Mouse (Mus musculus) lung, adult 2 months (tissue): ENCODE results near the gene Tmem88b.

Experiments
- CTCF ChIP-seq: fragments of 200-500 bp; IDR thresholded peaks from 2 replicates; pipeline ENCODE4 v1.5.1; 2011; ENCODE audit warnings: mild to moderate bottlenecking, low read length, control low read depth; ENCODE audit not compliant: insufficient read depth
- POLR2A ChIP-seq: fragments of 200-500 bp; IDR thresholded peaks from 2 replicates; pipeline ENCODE4 v1.6.1; 2011; ENCODE audit warnings: low read depth, mild to moderate bottlenecking, control low read depth, low read length, borderline replicate concordance; ENCODE audit errors: extremely low read depth

DNA sequence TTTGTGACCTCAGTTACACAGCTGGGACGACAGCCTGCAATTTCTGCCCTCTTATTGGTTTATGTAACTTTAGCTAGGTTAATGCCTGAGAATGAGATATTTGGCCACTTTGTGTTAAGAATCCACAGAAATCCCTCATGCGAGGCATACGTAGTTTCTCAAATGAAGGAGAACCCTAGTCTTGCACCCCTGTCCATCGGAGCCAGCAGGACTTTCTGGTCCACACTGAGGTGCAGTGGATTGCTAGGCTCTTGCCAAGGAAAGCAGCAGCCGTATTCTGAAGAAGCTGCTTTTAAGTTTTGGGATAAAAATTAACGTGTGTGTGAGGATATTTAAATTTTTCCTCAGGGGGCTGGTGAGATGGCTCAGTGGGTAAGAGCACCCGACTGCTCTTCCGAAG is 44.9 kb upstream of the Tmem88b start:
- TF ChIP-seq POLR2A (no peak), CTCF (no peak)
